Mouse (Mus musculus) erythroid progenitor cell, adult 5-6 weeks (primary cell): ENCODE measurements around the gene Lrrc29. TPM values are rescaled to one million over a fixed set of nuclear protein-coding genes. Genes with fewer than 3 reads are reported as not detected.

ENCODE experiments used
- ATAC-seq: replicated peaks from 2 replicates; pipeline ENCODE4 v1.8.0; 2016; ENCODE audit warnings: moderate number of reproducible peaks, mild to moderate bottlenecking, moderate TSS enrichment, inconsistent platforms; ENCODE audit not compliant: poor library complexity, low FRiP score, severe bottlenecking
- total RNA-seq, 2 experiments: library from RNA; stranded (forward) in 1 of 2; stranded (reverse) in 1 of 2; fragments of 150-400 nt in 1 of 2; fragments of 186-747, 209-891 nt in 1 of 2; gene quantifications; 2 replicates each; pipeline versions ENCODE4 v1.2.3 to v1.2.4; 2015 to 2017; ENCODE audit warnings: low replicate concordance in 2 of 2

Gene Lrrc29
- total RNA-seq, 2 experiments from 2014 or later: 26.8 to 31.7 TPM

GRCm38 (mm10) chr8:105270101-105270915 is 55.8 kb downstream of the Lrrc29 start:
- no peak for ATAC-seq

GRCm38 (mm10) chr8:105269461-105269947 is 56.6 kb downstream of the Lrrc29 start, which contains the start of gene Hsf4:
Gene Hsf4 (plus strand): TSS chr8:105269801.
- no peak for ATAC-seq

- ATAC-seq: no peak
Measured at GRCm38 (mm10) chr8:105269075-105269458, 57.0 kb downstream of the Lrrc29 start.

- ATAC-seq: no peak
Measured at GRCm38 (mm10) chr8:105268342-105269074, 57.6 kb downstream of the Lrrc29 start.

GRCm38 (mm10) chr8:105266775-105267174 is 59.3 kb downstream of the Lrrc29 start:
- no peak for ATAC-seq

- ATAC-seq: no peak
Measured at GRCm38 (mm10) chr8:105265128-105265527, 61.0 kb downstream of the Lrrc29 start.

GRCm38 (mm10) chr8:105264024-105264982 is 61.8 kb downstream of the Lrrc29 start, which contains the start of the genes Tradd and Fbxl8:
Gene Tradd (minus strand): TSS chr8:105264609.
Gene Fbxl8 (plus strand): TSS chr8:105264648.
- peak; percentile 97 for ATAC-seq

GRCm38 (mm10) chr8:105263244-105263912 is 62.7 kb downstream of the Lrrc29 start:
- ATAC-seq: no peak

Other genes with a start within 250 kb of the Lrrc29 start
- gene Ces3b, start 242.5 kb downstream of the Lrrc29 start, total RNA-seq (2015; ENCODE audit: low replicate concordance): not detected in 2 replicates
- not detected in 2 replicates for gene Ces3b, start 242.5 kb downstream of the Lrrc29 start, total RNA-seq (2017; ENCODE audit: low replicate concordance)
- not detected in 2 replicates for gene Ces4a, start 194.5 kb downstream of the Lrrc29 start, total RNA-seq (2015; ENCODE audit: low replicate concordance)
- not detected in 2 replicates for gene Ces4a, start 194.5 kb downstream of the Lrrc29 start, total RNA-seq (2017; ENCODE audit: low replicate concordance)
- 25.9 and 34.4 TPM in 2 replicates for gene Cbfb, start 155.6 kb downstream of the Lrrc29 start, total RNA-seq (2015; ENCODE audit: low replicate concordance)
- gene Cbfb, start 155.6 kb downstream of the Lrrc29 start, total RNA-seq (2017; ENCODE audit: low replicate concordance): 18.0 and 29.3 TPM in 2 replicates
- gene D230025D16Rik, start 101.1 kb downstream of the Lrrc29 start, total RNA-seq (2015; ENCODE audit: low replicate concordance): 19.8 and 24.3 TPM in 2 replicates
- gene D230025D16Rik, start 101.1 kb downstream of the Lrrc29 start, total RNA-seq (2017; ENCODE audit: low replicate concordance): 12.9 and 19.5 TPM in 2 replicates
- 1.7 and 2.9 TPM in 2 replicates for gene B3gnt9, start 71.1 kb downstream of the Lrrc29 start, total RNA-seq (2015; ENCODE audit: low replicate concordance)
- gene B3gnt9, start 71.1 kb downstream of the Lrrc29 start, total RNA-seq (2017; ENCODE audit: low replicate concordance): 0.77 TPM in 1 of 2 replicates, not detected in the other
- 5.8 and 6.7 TPM in 2 replicates for gene Tradd, start 61.7 kb downstream of the Lrrc29 start, total RNA-seq (2015; ENCODE audit: low replicate concordance)
- 2.7 TPM in 1 of 2 replicates, not detected in the other for gene Tradd, start 61.7 kb downstream of the Lrrc29 start, total RNA-seq (2017; ENCODE audit: low replicate concordance)
- gene Fbxl8, start 61.6 kb downstream of the Lrrc29 start, total RNA-seq (2015; ENCODE audit: low replicate concordance): 2.5 TPM in 1 of 2 replicates, not detected in the other
- gene Fbxl8, start 61.6 kb downstream of the Lrrc29 start, total RNA-seq (2017; ENCODE audit: low replicate concordance): 0.08 TPM in 1 of 2 replicates, not detected in the other
- gene Hsf4, start 56.5 kb downstream of the Lrrc29 start, total RNA-seq (2015; ENCODE audit: low replicate concordance): not detected in 2 replicates
- not detected in 2 replicates for gene Hsf4, start 56.5 kb downstream of the Lrrc29 start, total RNA-seq (2017; ENCODE audit: low replicate concordance)
- not detected in 2 replicates for gene Nol3, start 50.1 kb downstream of the Lrrc29 start, total RNA-seq (2015; ENCODE audit: low replicate concordance)
- not detected in 2 replicates for gene Nol3, start 50.1 kb downstream of the Lrrc29 start, total RNA-seq (2017; ENCODE audit: low replicate concordance)
- gene 4931428F04Rik, start 36.4 kb downstream of the Lrrc29 start, total RNA-seq (2015; ENCODE audit: low replicate concordance): 1.7 TPM in 1 of 2 replicates, not detected in the other
- 1.7 TPM in 1 of 2 replicates, not detected in the other for gene 4931428F04Rik, start 36.4 kb downstream of the Lrrc29 start, total RNA-seq (2017; ENCODE audit: low replicate concordance)
- gene Exoc3l, start 30.2 kb downstream of the Lrrc29 start, total RNA-seq (2015; ENCODE audit: low replicate concordance): 3.2 TPM in 1 of 2 replicates, not detected in the other
- 8.5 and 18.6 TPM in 2 replicates for gene Exoc3l, start 30.2 kb downstream of the Lrrc29 start, total RNA-seq (2017; ENCODE audit: low replicate concordance)
- gene E2f4, start 28.6 kb downstream of the Lrrc29 start, total RNA-seq (2015; ENCODE audit: low replicate concordance): 632 and 674 TPM in 2 replicates
- 268 and 326 TPM in 2 replicates for gene E2f4, start 28.6 kb downstream of the Lrrc29 start, total RNA-seq (2017; ENCODE audit: low replicate concordance)
- gene Elmo3, start 20.7 kb downstream of the Lrrc29 start, total RNA-seq (2015; ENCODE audit: low replicate concordance): 10.1 and 18.7 TPM in 2 replicates
- 14.0 and 21.9 TPM in 2 replicates for gene Elmo3, start 20.7 kb downstream of the Lrrc29 start, total RNA-seq (2017; ENCODE audit: low replicate concordance)
- gene Tmem208, start 76 bp upstream of the Lrrc29 start, total RNA-seq (2015; ENCODE audit: low replicate concordance): 67.9 and 68.8 TPM in 2 replicates
- gene Tmem208, start 76 bp upstream of the Lrrc29 start, total RNA-seq (2017; ENCODE audit: low replicate concordance): 18.1 and 30.2 TPM in 2 replicates
- gene Fhod1, start 21.7 kb upstream of the Lrrc29 start, total RNA-seq (2015; ENCODE audit: low replicate concordance): 1.3 and 3.2 TPM in 2 replicates
- 0.08 and 0.90 TPM in 2 replicates for gene Fhod1, start 21.7 kb upstream of the Lrrc29 start, total RNA-seq (2017; ENCODE audit: low replicate concordance)
- gene Slc9a5, start 22.6 kb upstream of the Lrrc29 start, total RNA-seq (2015; ENCODE audit: low replicate concordance): 2.9 TPM in 1 of 2 replicates, not detected in the other
- not detected in 2 replicates for gene Slc9a5, start 22.6 kb upstream of the Lrrc29 start, total RNA-seq (2017; ENCODE audit: low replicate concordance)
- not detected in 2 replicates for gene Plekhg4, start 47.0 kb upstream of the Lrrc29 start, total RNA-seq (2015; ENCODE audit: low replicate concordance)
- gene Plekhg4, start 47.0 kb upstream of the Lrrc29 start, total RNA-seq (2017; ENCODE audit: low replicate concordance): not detected in 2 replicates
- not detected in 2 replicates for gene Kctd19, start 87.2 kb upstream of the Lrrc29 start, total RNA-seq (2015; ENCODE audit: low replicate concordance)
- gene Kctd19, start 87.2 kb upstream of the Lrrc29 start, total RNA-seq (2017; ENCODE audit: low replicate concordance): not detected in 2 replicates
- gene Lrrc36, start 87.3 kb upstream of the Lrrc29 start, total RNA-seq (2015; ENCODE audit: low replicate concordance): 1.4 TPM in 1 of 2 replicates, not detected in the other
- 1.2 TPM in 1 of 2 replicates, not detected in the other for gene Lrrc36, start 87.3 kb upstream of the Lrrc29 start, total RNA-seq (2017; ENCODE audit: low replicate concordance)
- 2.5 TPM in 1 of 2 replicates, not detected in the other for gene Tppp3, start 145.2 kb upstream of the Lrrc29 start, total RNA-seq (2015; ENCODE audit: low replicate concordance)
- 2.2 TPM in 1 of 2 replicates, not detected in the other for gene Tppp3, start 145.2 kb upstream of the Lrrc29 start, total RNA-seq (2017; ENCODE audit: low replicate concordance)
- gene Zdhhc1, start 170.6 kb upstream of the Lrrc29 start, total RNA-seq (2015; ENCODE audit: low replicate concordance): 2.5 TPM in 1 of 2 replicates, not detected in the other
- gene Zdhhc1, start 170.6 kb upstream of the Lrrc29 start, total RNA-seq (2017; ENCODE audit: low replicate concordance): 0.39 TPM in 1 of 2 replicates, not detected in the other
- not detected in 2 replicates for gene Hsd11b2, start 192.5 kb upstream of the Lrrc29 start, total RNA-seq (2015; ENCODE audit: low replicate concordance)
- gene Hsd11b2, start 192.5 kb upstream of the Lrrc29 start, total RNA-seq (2017; ENCODE audit: low replicate concordance): not detected in 2 replicates
- 84.7 and 109 TPM in 2 replicates for gene Atp6v0d1, start 239.8 kb upstream of the Lrrc29 start, total RNA-seq (2015; ENCODE audit: low replicate concordance)
- 31.3 and 35.6 TPM in 2 replicates for gene Atp6v0d1, start 239.8 kb upstream of the Lrrc29 start, total RNA-seq (2017; ENCODE audit: low replicate concordance)